ENCODE assay signal across 8 mouse cellular contexts in the genomic region with DNA sequence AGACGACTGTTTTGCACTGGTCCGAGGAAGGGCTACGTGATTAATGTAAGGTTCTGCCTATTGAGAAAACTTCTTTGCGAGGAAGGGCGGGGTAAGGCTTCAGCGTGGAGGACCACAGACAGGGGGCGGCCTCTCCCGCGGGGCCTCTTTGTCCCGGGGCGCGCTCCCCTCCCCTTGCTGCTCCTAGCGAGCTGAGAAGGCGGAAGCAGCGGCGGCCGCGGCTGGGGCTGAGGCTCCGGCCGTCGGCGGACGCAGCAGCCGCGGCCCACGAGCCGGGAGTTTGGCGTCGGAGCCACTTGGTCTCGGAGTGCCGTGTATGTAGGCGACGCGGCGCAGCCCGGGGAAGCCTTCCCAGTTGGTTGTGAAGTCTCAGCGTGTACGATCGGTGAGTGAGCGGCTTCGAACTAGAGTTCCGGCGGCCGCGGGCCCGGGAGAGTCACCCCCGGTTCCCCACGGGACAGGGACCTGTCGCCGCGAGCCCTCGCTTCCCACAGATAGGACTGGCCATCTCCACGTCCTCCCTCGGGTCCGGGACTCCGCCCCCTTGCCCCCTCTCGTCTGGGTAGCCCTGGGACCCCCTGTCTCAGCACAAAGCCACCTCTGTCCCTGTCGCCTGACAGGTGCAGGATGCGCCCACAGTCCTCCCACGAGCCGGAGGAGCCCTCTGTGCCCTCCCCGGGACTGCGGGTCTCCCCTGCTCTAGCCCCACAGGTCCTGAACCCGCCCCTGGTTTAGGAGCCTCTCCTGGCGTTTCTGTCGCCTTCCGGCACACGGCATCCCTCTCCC. TPM values are rescaled to one million over a fixed set of nuclear protein-coding genes. Genes with fewer than 3 reads are reported as not detected.
DNase-seq lines count a peak whose midpoint lies in the region; ATAC-seq and TF ChIP-seq lines count a peak whose summit lies in the region.

A gene (plus strand): TSS at position 194 of the 786 bp plus-strand sequence.

- peak within 1 kb of the TSS; percentile 76 for H3K4me3 ChIP-seq in hindbrain, embryonic 10.5 days
- peak within 1 kb of the TSS; percentile 94 for H3K4me3 ChIP-seq in lung, postnatal 0 days (ENCODE audit: low read depth, low read length)

- peak within 1 kb of the TSS; percentile 92 for H3K9ac ChIP-seq in lung, postnatal 0 days (replicated peaks; ENCODE audit: low read depth)

- WGBS in hindbrain, embryonic 10.5 days: under 1% methylated on average over 68 of the region's 68 CpGs
- WGBS in lung, postnatal 0 days: under 1% methylated on average over 55 of the region's 68 CpGs

- DNase-seq in NIH3T3 (ENCODE audit: low read depth): peak; percentile 94
- DNase-seq in cerebellum, adult 9-11 months: peak; percentile 78
- peak; percentile 62 to 85 for DNase-seq in frontal cortex, adult 2 months (ENCODE audit: extremely low spot score in 1 of 2, low spot score in 1 of 2)
- peak; percentile 86 for DNase-seq in hindbrain, embryonic 10.5 days (ENCODE audit: low spot score)
- DNase-seq in layer of hippocampus, adult 9-11 months: peak; percentile 87
- DNase-seq in lung, postnatal 0 days (ENCODE audit: low spot score): peak; percentile 95
- peak; percentile 62 for DNase-seq in ovary, postnatal 10 days (ENCODE audit: low spot score)
- DNase-seq in thymus, postnatal 0 days (ENCODE audit: low spot score): peak; percentile 84

- peak; percentile 84 for TF ChIP-seq CTCF in lung, postnatal 0 days (IDR thresholded peaks at IDR 0.05)

- no peak for TF ChIP-seq EP300 in lung, postnatal 0 days (IDR thresholded peaks at IDR 0.05)

- peaks cover 12% of the 10 kb centered on the region for H3K4me1 ChIP-seq in hindbrain, embryonic 10.5 days (replicated peaks)
- no peaks in the 10 kb centered on the region for H3K4me1 ChIP-seq in lung, postnatal 0 days (ENCODE audit: insufficient read depth, low read depth, low read length)

- H3K27me3 ChIP-seq in hindbrain, embryonic 10.5 days (ENCODE audit: insufficient read depth, poor library complexity, severe bottlenecking): no peaks in the 10 kb centered on the region; the same call in 1 of the 2 replicates
- H3K27me3 ChIP-seq in lung, postnatal 0 days (replicated peaks; ENCODE audit: insufficient read depth, low read length): no peaks in the 10 kb centered on the region

- peaks cover 14% of the 10 kb centered on the region; the same call in 1 of the 2 replicates for H3K36me3 ChIP-seq in hindbrain, embryonic 10.5 days
- H3K36me3 ChIP-seq in lung, postnatal 0 days (ENCODE audit: insufficient read depth, low read length): no peaks in the 10 kb centered on the region

- no peaks in the 10 kb centered on the region for H3K9me3 ChIP-seq in hindbrain, embryonic 10.5 days
- H3K9me3 ChIP-seq in lung, postnatal 0 days (ENCODE audit: low read length): no peaks in the 10 kb centered on the region

- peak within 1 kb of the TSS; percentile 79 for H3K4me2 ChIP-seq in lung, postnatal 0 days (replicated peaks; ENCODE audit: low read depth, low read length)

- peak within 1 kb of the TSS; percentile 88 for H3K27ac ChIP-seq in hindbrain, embryonic 10.5 days
- peak within 1 kb of the TSS; percentile 47; the same call in 1 of the 2 replicates for H3K27ac ChIP-seq in lung, postnatal 0 days (ENCODE audit: low read length)

- peak; percentile 99 for ATAC-seq in lung, postnatal 0 days

RNA-seq across cellular contexts. Expression of the gene that starts here (rescaled TPM):
- polyA plus RNA-seq in frontal cortex, adult 2 months (2012; rRNA removed): 9.3 and 9.7 TPM in 2 replicates
- 13.4 and 15.1 TPM in 2 replicates for polyA plus RNA-seq in hindbrain, embryonic 10.5 days (2016; fragmentation: Nextera tagmentation; extraction: Ambion mirVana)
- 5.4 and 6.2 TPM in 2 replicates for polyA plus RNA-seq in lung, postnatal 0 days (2015; fragmentation: Nextera tagmentation; extraction: Ambion mirVana)
- polyA plus RNA-seq in thymus, postnatal 0 days (2015; fragmentation: Nextera tagmentation; extraction: Ambion mirVana): 13.5 and 15.0 TPM in 2 replicates

Comparison
In these comparisons a context has a peak if more than half of its experiments do, and no peak if none do; other contexts are left out.
1. Peak in every context shown above with its lines: DNase-seq, ATAC-seq, H3K4me3 ChIP-seq and H3K27ac ChIP-seq.